Mouse (Mus musculus) neural tube, embryonic 11.5 days (tissue): ENCODE measurements at regions not wholly inside any gene's neighbourhood (a gene's known extent, or its start where the extent isn't known, plus 50 kb on each side); places are given as distances from the start of the nearest gene placed in this dataset.

Experiments
- ATAC-seq: fragments of 200-750 bp; cut with Nextera tagmentation; 2 replicates; pipeline ENCODE4 v1.8.0; 2017; ENCODE audit warnings: moderate number of reproducible peaks, mild to moderate bottlenecking, moderate TSS enrichment, moderate library complexity; ENCODE audit not compliant: insufficient read depth, low FRiP score, low TSS enrichment
- DNase-seq: peaks from one replicate; pipeline ENCODE4 v3.0.0-alpha.2; 2015; ENCODE audit warnings: low spot score
- H3K27ac ChIP-seq: fragments of 300-500 bp; sonication (generic); 2 replicates; pipeline ENCODE4 v1.5.1; 2014; ENCODE audit warnings: low read depth, mild to moderate bottlenecking, low read length
- H3K27me3 ChIP-seq: fragments of 300-500 bp; sonication (generic); 2 replicates; pipeline ENCODE4 v1.6.1; 2014; ENCODE audit warnings: mild to moderate bottlenecking, low read length, mixed read lengths; ENCODE audit not compliant: control insufficient read depth, insufficient read depth
- H3K36me3 ChIP-seq: fragments of 300-500 bp; sonication (generic); 2 replicates; pipeline ENCODE4 v1.6.1; 2014; ENCODE audit warnings: mild to moderate bottlenecking, low read length, moderate library complexity, mixed read lengths; ENCODE audit not compliant: control insufficient read depth, insufficient read depth
- H3K4me1 ChIP-seq: fragments of 300-500 bp; sonication (generic); 2 replicates; pipeline ENCODE4 v1.6.1; 2014; ENCODE audit warnings: low read length, mixed read lengths; ENCODE audit not compliant: control insufficient read depth, insufficient read depth
- H3K4me2 ChIP-seq: fragments of 300-500 bp; sonication (generic); 2 replicates; pipeline ENCODE4 v1.6.1; 2014; ENCODE audit warnings: low read depth, mild to moderate bottlenecking, moderate library complexity
- H3K4me3 ChIP-seq: fragments of 300-500 bp; sonication (generic); 2 replicates; pipeline ENCODE4 v1.5.1; 2014; ENCODE audit warnings: low read depth, low read length
- H3K9ac ChIP-seq: fragments of 300-500 bp; sonication (generic); 2 replicates; pipeline ENCODE4 v1.6.1; 2014; ENCODE audit warnings: mild to moderate bottlenecking, low read length
- H3K9me3 ChIP-seq: fragments of 300-500 bp; sonication (generic); 2 replicates; pipeline ENCODE4 v1.6.1; 2016; ENCODE audit warnings: low read length; ENCODE audit not compliant: control insufficient read depth
- WGBS: fragments of 180-500 bp; shearing (Covaris S2); extraction: QIAGEN DNeasy Blood & Tissue Kit; methylation state at CpG from one replicate; pipeline ENCODE4 v1.1.7; 2014; 5-methylcytosine and 5-hydroxymethylcytosine counted together

DNA sequence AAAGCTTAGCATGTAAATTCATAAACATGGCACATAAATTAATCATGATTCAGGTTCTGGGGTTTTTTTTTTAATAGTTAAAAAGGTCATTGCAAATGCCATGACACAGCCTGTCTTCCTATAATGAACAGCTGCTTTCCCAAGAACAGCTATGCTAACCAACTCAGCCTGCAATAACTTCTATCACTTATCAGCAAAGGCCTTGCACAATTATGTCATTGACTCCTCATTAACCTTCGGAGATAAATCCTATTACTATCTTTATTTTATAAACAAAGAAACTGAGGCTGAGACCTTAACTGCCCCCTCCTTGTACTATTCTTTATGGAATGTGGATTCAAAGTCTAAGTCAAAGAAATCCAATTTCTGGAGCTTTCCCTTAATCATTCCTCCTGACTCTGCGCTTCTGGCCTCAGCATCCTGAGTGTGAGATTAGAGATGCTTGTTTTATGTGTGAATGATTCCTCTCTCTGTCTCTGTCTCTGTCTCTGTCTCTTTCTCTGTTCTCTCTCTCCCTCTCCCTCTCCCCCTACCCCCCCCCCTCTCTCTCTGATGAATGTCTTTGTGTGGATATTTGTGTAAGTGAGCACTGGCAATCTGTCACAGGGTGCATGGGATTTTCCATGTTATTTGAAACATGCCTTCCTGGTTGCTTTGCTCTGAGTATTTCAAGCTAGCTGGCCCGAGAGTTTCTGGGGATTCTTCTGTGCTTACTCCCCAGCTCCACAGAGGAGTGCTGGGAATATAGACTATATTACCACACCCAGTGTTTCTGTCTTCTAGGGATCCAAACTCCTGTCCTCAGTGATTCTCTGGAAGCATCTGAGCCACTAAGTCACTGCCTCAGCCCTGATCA, 243.1 kb upstream of the Il12b start:
- H3K4me1 ChIP-seq = no peaks in the 10 kb centered on the region
- H3K9ac ChIP-seq = no peak overlapping the region
- H3K27ac ChIP-seq = no peak overlapping the region
- DNase-seq (no peak), ATAC-seq (no peak)
- H3K36me3 ChIP-seq = no peaks in the 10 kb centered on the region
- 80% methylated on average over 3 of the region's 3 CpGs for WGBS
- H3K4me2 ChIP-seq = no peak overlapping the region
- no peak overlapping the region for H3K4me3 ChIP-seq
- H3K9me3 ChIP-seq = no peaks in the 10 kb centered on the region
- H3K27me3 ChIP-seq = no peaks in the 10 kb centered on the region

DNA sequence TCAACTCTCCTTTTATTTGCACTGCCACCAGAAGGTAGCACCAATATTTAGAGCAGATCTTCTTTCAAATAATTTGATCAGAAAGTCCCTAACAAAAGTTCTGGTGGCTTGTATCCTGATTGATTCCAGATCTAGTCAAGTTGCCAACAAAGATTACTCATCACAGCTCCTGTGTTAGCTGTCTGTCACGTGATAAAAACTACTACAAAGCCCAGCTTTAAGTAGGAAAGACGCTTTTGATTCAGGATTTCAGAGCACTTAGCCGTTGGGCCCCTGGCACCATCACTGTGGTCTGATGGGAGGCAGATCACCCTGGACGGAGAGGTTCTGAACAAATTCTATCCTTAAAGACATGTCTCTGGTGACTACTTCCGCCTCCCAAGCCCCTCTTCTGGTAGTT, 241.6 kb upstream of the Il12b start:
- H3K36me3 ChIP-seq = no peaks in the 10 kb centered on the region
- no peak overlapping the region for H3K27ac ChIP-seq
- H3K4me1 ChIP-seq = no peaks in the 10 kb centered on the region
- no peak overlapping the region for H3K9ac ChIP-seq
- H3K4me3 ChIP-seq = no peak overlapping the region
- H3K4me2 ChIP-seq = no peak overlapping the region
- DNase-seq (no peak), ATAC-seq (no peak)
- no peaks in the 10 kb centered on the region for H3K27me3 ChIP-seq
- 78% methylated on average over 5 of the region's 5 CpGs for WGBS
- H3K9me3 ChIP-seq = no peaks in the 10 kb centered on the region

DNA sequence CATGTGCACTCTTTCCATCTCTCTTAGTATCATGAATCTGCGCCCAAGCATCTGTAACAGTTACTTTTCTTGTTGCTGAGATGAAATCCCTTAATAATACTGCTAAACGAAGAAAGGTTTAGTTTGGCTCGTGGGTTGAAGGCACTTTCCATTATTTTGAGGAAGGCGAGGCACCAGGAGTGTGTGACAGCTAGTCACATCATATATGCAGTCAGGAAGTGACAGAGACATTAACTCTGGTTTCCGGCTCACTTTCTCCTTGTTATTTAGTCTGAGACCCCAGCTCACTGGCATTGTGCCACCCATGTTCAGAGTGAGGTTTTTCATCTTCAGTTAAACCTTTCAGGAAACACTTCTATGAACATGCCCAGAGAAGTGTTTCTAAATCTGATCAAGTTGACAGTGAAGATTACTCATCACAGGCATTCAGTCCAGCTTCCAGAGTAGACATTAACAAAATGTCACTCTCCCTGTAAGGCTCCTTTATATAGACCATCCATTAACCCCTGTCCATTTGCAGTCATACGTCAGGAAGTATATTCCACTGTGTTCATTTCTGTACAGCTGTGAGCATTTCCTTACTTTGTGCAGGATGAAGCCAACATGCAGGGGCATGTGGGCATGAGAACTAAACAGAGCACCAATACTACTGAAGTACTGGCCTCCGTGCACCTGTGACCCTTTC, 238.0 kb upstream of the Il12b start:
- no peaks in the 10 kb centered on the region for H3K36me3 ChIP-seq
- H3K4me3 ChIP-seq = no peak overlapping the region
- no peak overlapping the region for H3K27ac ChIP-seq
- ATAC-seq (no peak), DNase-seq (no peak)
- H3K9me3 ChIP-seq = no peaks in the 10 kb centered on the region
- 89% methylated on average over 7 of the region's 7 CpGs for whole genome bisulfite sequencing
- no peak overlapping the region for H3K4me2 ChIP-seq
- no peaks in the 10 kb centered on the region for H3K4me1 ChIP-seq
- H3K9ac ChIP-seq = no peak overlapping the region
- no peaks in the 10 kb centered on the region for H3K27me3 ChIP-seq

DNA sequence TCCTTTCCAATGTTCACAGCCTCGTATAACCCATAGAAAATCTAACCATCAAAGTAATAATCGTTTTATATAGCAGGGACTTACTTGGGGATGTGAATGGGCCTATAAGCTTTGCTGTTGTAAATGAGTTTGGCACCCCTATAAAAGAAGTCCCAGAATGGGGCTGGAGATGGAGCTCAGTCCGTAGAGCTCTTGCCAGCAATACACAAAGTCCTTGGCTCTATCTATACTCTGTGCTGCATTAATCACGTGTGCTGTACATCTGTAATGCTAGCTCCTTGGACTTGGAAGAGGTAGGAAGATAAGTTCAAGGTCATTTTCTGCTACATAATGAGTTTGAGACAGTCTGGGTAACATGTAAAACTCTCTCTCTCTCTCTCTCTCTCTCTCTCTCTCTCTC, 236.8 kb upstream of the Il12b start:
- Histone ChIP-seq H3K27me3 (no peaks in the 10 kb centered on the region), H3K4me3 (no peak overlapping the region), H3K36me3 (no peaks in the 10 kb centered on the region), H3K27ac (no peak overlapping the region), H3K4me1 (no peaks in the 10 kb centered on the region), H3K4me2 (no peak overlapping the region), H3K9me3 (no peaks in the 10 kb centered on the region), H3K9ac (no peak overlapping the region)
- DNase-seq (no peak), ATAC-seq (no peak)
- 71% methylated on average over 4 of the region's 4 CpGs for WGBS

DNA sequence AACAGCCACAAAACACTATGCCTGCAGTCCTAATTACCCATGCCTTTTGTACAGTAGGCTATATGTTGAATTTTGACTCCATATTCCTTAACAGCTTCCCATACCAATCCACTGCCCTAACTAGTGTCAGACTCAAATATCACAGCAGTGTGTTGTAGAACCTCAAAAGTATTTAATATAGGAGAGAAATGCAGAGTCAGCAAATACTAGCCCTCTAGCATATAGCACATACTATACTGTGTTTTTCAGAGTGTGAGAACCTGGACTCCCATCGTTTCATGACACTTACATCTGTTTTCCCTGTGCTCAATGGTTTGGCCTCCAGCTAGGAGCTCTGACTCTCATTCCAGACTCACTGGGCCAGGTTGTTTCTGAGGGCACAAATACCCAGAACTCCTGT, 236.1 kb upstream of the Il12b start:
- no peak overlapping the region for H3K9ac ChIP-seq
- DNase-seq (no peak), ATAC-seq (no peak)
- H3K27me3 ChIP-seq = no peaks in the 10 kb centered on the region
- 85% methylated on average over 1 of the region's 1 CpGs for WGBS
- no peaks in the 10 kb centered on the region for H3K4me1 ChIP-seq
- H3K4me3 ChIP-seq = no peak overlapping the region
- no peak overlapping the region for H3K27ac ChIP-seq
- H3K9me3 ChIP-seq = no peaks in the 10 kb centered on the region
- no peak overlapping the region for H3K4me2 ChIP-seq
- H3K36me3 ChIP-seq = no peaks in the 10 kb centered on the region

DNA sequence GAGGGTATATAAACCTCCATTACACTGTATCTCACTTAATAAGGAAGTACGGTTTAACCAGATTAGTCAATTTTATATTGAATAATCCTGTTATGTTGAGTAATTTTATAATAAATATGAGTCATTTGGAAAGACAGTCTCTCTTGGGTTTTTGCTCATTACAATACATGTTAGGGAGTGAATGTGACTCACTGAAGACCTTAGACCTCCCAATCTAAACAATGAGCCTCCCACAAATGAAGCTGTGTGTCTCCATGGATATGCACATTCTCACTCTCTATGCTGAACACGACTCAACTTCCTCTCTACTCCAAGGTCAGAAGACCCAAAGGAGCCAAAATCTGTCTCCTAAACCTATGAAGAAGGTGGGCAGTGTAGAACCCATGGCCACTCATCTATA, 235.7 kb upstream of the Il12b start:
- Histone ChIP-seq H3K9ac (no peak overlapping the region), H3K4me1 (no peaks in the 10 kb centered on the region), H3K27ac (no peak overlapping the region), H3K4me2 (no peak overlapping the region), H3K4me3 (no peak overlapping the region), H3K9me3 (no peaks in the 10 kb centered on the region), H3K27me3 (no peaks in the 10 kb centered on the region), H3K36me3 (no peaks in the 10 kb centered on the region)
- ATAC-seq (no peak), DNase-seq (no peak)
- WGBS = 73% methylated on average over 2 of the region's 2 CpGs

DNA sequence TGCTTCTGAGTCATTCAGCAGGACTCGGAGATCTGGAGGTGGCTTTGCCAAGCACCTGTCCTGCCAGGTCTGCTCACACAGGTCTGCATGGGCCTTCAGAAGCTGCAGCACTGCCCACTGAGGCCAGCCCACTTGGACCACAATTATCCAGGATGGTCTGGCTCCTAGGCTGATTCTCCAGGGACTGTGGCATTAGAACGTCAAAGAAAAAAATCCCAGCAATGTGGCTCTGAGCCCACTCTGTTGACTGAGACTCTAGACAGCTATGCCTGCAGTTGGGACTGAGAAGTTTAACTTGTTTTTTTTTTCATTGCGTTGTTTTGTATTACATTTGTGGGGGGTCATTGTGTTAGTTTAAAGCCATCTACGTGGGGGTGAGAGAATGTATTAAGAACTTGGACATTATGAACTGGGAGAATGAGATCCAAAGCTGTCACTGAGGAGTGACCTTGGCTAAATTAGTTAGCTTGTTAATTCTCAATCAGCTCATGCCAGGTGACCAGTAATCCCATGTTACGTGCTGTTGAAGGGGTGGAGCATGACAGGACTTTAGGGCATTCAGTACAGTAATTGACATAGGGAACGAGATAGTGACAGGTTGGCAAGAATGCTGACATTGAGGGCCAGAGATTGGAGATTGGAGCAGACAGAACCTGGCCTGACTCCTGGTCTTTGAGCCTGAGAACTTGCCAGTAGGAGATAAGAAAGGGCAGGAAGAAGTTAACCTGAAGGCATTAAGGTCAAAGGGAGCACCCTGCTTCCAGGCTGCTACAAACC, 232.0 kb upstream of the Il12b start:
- DNase-seq = no peak
- H3K4me1 ChIP-seq = no peaks in the 10 kb centered on the region
- H3K9me3 ChIP-seq = no peaks in the 10 kb centered on the region
- H3K27me3 ChIP-seq = no peaks in the 10 kb centered on the region
- no peak overlapping the region for H3K27ac ChIP-seq
- no peak overlapping the region for H3K4me2 ChIP-seq
- no peak for ATAC-seq
- 84% methylated on average over 6 of the region's 6 CpGs for WGBS
- no peaks in the 10 kb centered on the region for H3K36me3 ChIP-seq
- no peak overlapping the region for H3K4me3 ChIP-seq
- no peak overlapping the region for H3K9ac ChIP-seq

DNA sequence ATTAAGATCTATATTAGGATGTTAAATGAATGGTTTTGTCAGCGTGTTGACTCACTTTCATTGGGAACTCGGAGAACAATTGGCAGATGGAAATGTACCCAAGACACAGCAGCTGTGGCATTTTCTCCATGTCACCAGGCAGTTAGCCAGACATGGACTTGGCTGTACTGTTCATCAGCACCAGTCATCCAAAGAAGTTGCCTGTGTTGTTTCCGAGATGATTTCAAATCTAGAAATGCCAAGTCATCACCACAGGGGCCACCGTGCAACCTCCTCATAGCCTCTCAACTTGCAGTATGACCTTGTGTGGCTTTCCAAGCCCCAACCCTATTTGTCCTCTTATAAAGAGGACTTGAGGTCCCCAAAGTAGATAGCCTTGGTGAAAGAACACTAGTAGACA, 227.4 kb upstream of the Il12b start:
- Histone ChIP-seq H3K27me3 (no peaks in the 10 kb centered on the region), H3K4me1 (no peaks in the 10 kb centered on the region), H3K4me3 (no peak overlapping the region), H3K36me3 (no peaks in the 10 kb centered on the region), H3K27ac (no peak overlapping the region), H3K9ac (no peak overlapping the region), H3K4me2 (no peak overlapping the region), H3K9me3 (no peaks in the 10 kb centered on the region)
- DNase-seq = no peak
- ATAC-seq = no peak
- WGBS = 89% methylated on average over 4 of the region's 4 CpGs
